Mouse (Mus musculus): ENCODE data around the gene Gm11983. TPM values are rescaled to one million over a fixed set of nuclear protein-coding genes. Genes with fewer than 3 reads are reported as not detected.

The Gm11983 gene
- total RNA-seq, 2 experiments from 2014 or later, result not detected

Other genes with a start within 250 kb of the Gm11983 start
- gene Nacad, start 231.6 kb downstream of the Gm11983 start, total RNA-seq (2021), result under 1 TPM; 0.74 to 0.87 TPM
- gene Tbrg4, start 211.6 kb downstream of the Gm11983 start, total RNA-seq (2021), result 10 to 100 TPM; 62.9 to 64.4 TPM
- gene Wap, start 199.0 kb downstream of the Gm11983 start, total RNA-seq (2021), result not detected
- gene Ramp3, start 179.1 kb downstream of the Gm11983 start, total RNA-seq (2021), result 1 to 10 TPM in 1 of 2 experiments, under 1 TPM in 1; 0.48 to 1.1 TPM
- gene Adcy1, start 225.8 kb upstream of the Gm11983 start, total RNA-seq (2021), result under 1 TPM; 0.48 to 0.59 TPM